Mouse (Mus musculus) gastrocnemius, adult 18-20 months (tissue): Measurements from ENCODE around the gene Rabif. TPM values are rescaled to one million over a fixed set of nuclear protein-coding genes. Genes with fewer than 3 reads are reported as not detected.
"Not testable (repeated sequence)": the region's sequence is repeated elsewhere in the genome, so short reads cannot be mapped to it uniquely, and the experiment has no call there.

Experiments
- DNase-seq: peaks from one replicate; pipeline ENCODE4 v3.0.0; 2021; ENCODE audit warnings: low spot score
- total RNA-seq, 2 experiments: library from RNA; stranded (reverse); gene quantifications; 2 replicates each; pipeline ENCODE4 v1.2.3; 2021

Gene Rabif
- total RNA-seq, 2 experiments from 2014 or later: 5.5 to 6.3 TPM

DNA sequence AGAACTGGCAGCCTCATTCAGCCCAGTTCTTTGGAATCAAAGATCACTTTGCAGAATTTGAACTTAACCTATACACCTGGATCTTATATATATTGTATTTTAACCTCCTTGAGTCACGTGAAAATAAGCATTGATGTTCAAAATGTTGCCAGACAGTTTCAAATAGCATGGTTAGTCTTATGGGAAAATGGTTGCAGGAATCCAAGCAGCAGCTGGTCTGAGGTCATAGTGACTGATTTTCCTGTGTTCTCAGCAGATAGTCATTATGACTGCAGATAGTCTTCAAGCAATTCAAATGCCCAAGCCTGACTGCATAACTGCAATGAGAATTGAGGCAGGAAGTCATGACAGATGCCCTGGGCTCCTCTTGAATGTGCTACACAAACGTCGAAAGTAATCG, 17.7 kb downstream of the Rabif start:
- no peak for DNase-seq

DNA sequence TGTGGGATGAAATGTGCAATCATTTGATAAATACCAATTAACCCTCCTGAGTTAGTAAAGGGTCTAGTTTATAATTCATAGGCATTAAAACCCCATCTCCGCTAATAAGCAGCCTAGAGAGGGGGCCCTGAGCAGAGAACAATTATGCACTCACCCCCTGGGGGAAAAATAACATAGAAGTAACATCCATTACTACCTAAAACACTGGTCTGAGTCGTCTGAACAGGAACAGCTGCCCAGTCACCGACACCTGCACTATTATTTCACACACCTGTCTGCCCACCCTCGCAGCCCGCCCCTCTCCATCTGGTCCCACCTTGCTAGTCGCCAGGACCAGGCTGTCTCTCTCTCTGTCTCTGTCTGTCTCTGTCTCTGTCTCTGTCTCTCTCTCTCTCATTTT, 18.1 kb downstream of the Rabif start:
- DNase-seq: no peak

DNA sequence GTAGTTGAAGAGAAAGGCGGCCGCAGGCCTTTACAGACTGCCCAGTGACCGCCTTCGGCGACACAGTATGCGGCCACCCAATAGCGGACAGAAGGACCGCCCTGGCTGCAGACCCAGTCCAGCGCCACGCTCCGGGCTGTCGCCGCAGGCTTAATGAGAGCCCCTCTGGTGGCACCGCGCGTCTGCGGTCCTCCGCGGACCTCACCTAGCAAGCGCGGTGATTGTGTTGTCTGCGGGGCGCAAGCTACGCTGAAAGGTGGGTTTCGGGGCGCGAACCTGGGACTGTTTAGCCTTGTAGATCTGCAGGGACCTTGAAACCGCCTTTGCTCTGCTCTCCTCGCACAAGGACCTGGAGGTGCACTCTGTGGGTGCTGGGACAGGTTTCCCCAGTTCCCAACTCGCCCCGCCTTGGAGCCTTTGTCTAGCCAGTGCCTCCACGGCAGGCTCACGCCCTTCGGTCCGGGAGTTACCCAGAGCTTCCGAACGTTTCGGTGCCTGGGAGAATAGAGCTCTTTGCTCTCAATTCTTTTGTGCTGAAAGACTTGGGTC, 18.9 kb downstream of the Rabif start:
- DNase-seq: peak; percentile 10

DNA sequence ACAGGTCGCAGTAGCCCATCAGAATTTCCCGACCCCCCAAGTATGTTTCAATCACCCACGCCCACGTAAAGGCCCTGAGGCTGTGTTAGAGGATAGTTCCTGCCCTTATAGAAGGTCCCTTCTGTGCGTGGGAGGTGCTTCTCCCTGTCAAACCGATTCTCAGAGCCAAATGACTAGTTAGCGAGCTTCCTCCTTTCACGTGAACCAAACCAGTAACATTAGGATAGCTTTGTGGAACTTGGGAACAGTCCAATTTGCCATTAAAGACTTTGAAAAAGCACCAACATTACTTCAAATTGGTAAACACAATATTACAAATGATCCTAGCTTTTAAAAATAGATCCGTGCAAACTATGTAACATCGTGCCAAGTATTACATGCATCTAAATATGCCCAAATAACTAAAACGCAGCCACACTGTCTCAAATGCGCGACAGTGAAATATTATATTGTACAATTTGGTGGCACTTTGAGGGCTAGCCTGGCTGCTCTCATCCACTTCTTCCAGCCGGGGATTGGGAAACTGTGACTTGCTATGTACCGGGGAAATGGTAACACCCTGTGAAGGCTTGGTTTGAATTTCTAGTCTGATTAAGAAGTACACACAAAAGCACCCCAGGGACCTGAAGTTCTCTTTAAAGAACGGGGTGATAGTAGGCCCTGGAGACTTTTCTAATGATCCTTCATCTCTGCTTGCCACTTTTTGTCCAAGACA, 19.6 kb downstream of the Rabif start:
- no peak for DNase-seq

DNA sequence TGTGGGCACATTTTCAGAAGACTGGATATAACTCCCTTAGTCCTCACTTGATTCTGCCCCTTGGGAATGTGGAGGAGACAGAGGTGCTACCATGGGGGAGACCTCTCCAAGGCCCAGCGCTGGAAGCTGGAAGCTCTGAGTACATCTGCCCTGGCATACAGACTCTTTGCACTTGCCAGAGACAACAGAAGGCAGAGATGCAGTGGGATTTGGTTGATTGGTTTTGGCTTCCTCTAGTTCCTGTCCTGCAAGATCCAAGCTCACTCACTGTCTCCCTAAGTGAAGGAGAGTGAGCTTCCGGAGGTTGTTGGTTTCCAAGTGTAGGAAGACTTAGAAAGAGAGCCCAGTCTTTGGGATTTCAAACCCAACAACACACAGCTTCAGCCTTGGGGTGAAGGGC, 21.4 kb downstream of the Rabif start:
- DNase-seq: no peak

DNA sequence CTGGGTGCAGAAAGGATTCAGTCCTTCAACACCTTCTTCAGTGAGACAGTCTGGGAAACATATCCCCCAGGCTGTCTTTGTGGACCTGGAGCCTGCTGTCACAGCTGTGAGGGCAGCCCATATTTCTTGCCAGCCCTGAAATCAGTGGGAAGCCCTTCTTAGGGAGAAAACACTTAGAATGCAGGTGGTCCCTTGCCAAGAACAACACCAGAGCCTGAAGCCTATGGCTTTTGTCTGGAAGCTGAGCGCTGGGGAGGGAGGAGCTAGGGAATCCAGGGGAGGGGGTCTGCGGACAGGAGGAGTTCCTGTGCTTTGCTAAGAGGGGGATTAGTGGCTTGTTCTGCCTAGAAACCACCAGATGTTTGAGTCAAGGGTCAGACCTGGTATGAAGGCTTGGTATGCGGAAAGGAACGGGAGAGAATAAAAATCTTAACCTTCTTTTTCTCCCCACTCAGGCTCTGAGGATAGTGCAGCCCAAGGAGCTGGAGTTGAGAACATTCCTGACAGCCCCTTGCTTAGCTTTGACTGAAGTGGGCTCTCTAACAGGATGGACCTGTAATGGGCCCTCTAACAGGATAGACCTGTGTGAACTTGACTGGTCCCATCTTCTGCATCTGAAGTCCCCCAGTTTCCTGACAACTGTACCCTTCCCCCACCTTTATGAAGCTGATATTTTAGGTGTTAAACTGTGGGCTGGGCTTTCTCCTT, 22.2 kb downstream of the Rabif start:
- DNase-seq: no peak

DNA sequence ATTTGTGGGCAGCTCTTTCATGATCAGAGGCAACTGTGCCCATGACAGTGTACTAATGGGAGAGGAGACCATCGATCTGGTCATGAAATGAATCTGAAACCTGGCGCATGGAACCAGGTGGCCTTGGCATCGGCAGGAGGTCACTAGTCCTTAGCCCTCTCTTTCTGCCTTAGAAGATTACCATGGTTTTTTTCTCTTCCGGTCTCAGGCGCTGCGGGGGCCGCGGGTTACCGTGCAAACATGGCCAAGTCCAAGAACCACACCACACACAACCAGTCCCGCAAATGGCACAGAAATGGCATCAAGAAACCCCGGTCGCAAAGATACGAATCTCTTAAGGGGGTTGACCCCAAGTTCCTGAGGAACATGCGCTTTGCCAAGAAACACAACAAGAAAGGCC, 23.4 kb downstream of the Rabif start:
- DNase-seq: not testable (repeated sequence)

DNA sequence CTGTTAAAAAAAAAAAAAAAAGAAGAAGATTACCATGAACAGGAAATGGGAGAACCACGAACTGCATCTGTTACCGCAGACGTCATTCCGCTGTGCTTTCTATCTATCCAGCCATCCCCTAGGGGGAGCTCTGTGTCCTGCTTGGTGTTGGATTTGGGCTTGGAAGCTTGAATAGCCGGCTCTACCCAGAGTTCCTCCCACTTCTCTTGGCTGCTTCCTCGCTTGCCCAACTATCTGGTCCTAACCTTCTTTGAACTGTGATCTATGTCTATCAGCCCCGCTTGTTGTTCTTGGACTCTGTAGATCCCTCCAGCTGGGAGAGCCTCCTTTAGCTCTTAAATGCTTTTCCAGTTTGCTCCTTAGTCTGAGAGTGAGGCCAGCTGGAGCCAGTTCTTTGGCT, 24.2 kb downstream of the Rabif start:
- DNase-seq: peak; percentile 91

DNA sequence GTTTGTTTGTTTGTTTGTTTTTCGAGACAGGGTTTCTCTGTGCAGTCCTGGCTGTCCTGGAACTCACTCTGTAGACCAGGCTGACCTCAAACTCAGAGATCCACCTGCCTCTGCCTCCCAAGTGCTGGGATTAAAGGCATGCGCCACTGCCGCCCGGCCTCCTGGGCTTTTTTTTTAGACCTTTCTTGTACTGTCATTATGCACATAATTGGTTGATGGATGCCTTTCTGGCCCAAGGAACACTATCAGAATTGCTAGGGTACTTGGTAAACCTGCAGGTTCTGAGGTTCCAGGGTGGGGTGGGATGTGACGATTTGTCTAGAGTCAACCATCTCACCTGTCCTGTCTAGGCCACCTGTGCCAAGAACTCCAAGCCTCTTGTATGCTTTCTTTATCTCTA, 24.8 kb downstream of the Rabif start:
- DNase-seq: not testable (repeated sequence)

DNA sequence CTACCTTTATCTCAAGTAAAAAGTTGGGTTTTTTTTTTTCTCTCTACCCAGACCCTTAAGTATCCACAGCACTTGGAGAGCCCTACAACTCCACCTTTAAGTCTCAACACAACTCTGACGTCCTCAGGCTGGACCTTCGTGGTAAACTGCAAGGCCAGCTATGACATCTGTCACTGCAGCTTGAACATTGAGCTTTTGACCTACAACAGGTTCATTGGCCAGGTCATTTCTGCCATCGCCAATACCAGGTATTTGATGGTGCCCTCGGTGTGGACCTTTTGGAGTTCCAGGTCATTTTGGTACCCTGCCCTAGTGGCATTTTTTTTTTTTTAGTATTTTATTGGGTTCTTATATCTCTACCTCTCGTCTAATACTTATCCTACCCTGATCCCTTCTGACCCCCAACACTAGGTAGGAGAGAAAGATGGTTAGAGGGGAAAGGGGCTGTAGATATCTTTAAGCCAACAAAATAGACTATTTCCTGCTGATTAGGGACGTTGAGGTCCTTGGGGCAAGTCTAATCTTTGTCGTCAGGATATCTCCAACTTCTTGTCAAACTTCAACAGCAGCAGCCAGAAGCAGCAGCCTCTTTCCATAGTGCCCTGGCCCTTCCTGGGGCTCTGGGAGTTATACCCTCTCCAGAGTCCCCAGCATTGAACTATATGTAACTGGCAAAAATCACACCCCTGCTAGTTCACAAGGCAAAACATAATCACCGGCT, 25.7 kb downstream of the Rabif start:
- no peak for DNase-seq

DNA sequence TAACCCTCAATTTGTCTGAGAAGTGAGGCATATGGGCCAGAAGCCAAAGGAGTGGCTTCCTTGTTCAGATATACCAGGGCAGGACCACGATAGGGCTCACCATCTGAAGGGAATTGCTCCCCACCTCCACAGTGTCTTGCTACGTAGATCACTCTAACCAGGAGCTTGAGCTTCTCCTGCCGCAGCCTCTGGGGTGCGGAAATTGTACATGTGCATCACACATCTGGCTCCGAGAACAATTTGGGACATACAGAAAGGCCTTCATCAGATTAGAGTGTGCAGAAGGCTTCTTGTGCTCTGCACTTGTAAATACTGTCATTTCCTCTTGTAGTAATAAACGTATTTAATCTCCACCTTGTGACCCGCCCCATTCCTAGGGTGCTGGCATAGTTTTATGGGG, 26.7 kb downstream of the Rabif start:
- no peak for DNase-seq

DNA sequence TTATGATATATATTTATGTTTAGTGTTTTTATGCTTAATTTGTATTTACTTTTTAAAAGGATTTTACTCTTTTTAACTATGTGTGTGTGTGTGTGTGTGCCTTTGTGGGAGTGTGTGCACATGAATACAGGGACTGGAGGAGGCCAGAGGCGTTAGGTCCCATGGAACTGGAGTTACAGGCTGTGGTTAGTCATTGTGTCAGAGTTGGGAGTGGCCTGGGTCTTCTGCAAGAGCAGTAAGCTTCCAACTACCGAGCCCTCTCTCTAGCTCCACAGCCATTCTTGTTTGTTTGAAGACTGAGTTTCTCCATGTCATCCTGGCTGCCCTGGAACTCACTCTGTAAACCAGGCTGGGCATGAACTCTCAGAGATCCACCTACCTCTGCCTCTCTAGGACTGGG, 27.9 kb downstream of the Rabif start:
- DNase-seq: no peak

DNA sequence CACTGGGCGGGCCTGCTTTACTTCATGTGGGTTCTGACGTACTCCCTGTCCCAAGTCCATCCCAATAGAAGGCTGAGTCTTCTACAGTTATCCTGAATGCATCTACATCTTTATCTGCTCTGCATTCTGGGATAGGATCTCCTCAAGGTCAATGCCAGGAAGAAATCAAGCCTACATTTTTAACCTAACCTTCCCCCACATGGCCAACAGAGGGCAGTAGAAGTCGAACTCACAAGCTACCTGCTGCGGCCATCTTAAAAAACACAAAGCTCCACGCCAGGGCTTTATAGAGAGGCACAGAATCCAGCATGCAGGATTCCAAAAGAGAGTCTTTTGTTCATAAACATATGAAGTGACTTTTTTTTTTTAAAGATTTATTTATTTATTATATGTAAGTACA, 30.0 kb downstream of the Rabif start:
- no peak for DNase-seq

DNA sequence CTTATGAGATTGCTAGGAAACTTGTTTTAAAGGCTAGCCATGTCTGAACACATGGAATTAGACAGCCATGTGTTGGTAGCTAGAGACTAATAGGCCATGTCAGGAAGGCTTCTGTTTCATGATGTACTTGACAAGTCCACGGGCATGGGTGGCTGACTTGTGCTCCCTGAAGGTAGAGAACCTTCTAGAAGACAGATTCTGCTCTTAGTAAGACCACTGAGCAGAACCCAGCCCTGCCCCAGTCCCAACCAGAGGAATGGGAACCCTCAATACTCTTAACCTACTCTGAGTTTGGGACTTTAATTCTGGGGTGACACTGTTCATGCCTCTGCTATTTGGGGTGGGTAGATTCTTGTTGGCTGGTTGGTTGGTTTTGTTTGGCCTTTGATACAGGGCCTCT, 30.6 kb downstream of the Rabif start:
- DNase-seq: no peak

DNA sequence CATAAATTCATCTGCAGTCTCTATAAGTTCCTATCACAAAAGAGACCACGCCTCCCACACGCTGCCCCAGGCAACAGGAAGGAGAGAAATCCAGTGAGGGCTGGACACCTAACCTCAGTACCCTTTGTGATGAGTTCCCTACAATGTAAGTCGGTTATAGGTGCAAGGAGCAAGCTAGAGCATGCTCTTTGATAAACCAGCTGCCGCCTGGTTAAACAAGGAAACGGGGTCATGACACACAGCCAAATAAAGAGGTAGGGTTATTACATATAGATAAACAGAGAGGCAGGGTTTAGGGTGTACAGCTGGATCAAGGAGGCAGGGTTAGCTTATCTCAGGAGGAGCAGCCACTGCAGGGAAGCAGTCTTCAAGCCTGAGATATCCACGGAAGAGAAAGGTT, 32.3 kb downstream of the Rabif start:
- no peak for DNase-seq

DNA sequence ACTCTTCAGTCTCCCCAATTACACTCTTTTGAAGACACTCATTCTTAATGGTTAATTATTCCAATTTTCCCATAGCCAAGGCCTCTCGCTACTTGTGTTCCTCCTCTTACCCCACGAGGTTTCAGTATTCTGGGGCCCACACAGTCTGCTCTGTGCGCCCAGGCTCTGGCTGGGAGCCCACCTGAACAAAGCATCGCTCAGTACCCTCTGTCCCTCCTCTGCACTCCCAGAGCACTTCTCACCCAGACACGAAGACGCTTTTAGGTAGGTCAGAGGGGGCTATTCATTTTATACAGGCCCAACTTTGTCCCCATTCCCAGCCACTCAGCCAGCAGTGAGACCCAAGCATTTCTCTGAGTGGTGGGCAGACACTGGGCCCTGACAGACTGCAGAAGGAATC, 36.2 kb downstream of the Rabif start:
- DNase-seq: no peak

DNA sequence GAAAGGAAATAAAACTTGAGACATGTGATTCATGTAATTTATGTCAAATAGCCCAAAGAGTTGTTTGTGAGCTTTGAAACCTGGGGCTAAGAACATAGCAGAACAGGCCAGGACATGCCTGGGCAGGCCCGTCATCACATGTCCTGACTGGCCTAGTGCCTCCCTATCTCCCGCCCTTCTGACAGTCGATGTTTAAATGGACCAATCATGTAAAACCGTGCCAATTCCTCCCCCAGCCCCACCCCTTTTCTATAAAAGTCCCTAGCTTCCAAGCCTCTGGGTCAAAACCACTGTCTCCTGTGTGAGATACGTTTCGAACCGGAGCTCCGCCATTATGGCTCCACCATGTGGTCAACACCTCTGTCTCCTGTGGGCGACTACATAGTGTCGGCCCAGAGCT, 39.3 kb downstream of the Rabif start:
- not testable (repeated sequence) for DNase-seq

DNA sequence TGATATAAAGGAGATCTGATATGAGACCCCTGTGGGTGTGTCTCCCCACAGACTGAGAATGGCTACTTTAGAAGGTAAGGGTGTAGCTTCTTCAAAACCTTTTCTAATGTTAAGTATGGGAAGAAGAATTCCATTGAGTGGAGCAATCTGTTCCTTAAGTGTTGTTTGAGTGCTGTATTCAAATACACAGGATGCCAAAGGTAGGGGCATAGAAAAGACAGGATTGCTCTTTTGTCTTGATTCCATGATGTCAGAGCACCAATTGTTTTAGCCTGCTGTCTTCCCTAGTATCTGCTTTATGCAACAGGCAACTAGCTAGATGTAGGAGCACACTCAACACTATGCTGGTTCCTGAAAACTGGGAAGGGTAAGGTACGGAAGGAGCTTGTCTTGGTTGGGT, 40.6 kb downstream of the Rabif start:
- no peak for DNase-seq

DNA sequence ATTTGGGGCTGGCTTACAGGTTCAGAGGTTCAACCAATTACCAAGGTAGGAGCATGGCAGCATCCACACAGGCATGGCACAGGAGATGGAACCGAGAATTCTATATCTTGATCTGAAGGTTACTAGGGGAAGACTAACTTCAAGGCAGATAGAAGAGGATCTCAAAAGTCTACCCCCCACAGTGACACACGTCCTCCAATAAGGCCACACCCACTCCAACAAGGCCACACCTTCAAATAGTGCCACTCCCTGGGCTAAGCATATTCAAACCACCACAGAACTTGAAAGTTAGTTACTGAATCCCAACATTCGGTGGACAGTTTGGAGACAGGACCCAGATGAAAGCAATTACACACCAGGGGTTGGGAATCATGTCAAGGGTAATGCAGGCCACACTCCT, 41.1 kb downstream of the Rabif start:
- no peak for DNase-seq

DNA sequence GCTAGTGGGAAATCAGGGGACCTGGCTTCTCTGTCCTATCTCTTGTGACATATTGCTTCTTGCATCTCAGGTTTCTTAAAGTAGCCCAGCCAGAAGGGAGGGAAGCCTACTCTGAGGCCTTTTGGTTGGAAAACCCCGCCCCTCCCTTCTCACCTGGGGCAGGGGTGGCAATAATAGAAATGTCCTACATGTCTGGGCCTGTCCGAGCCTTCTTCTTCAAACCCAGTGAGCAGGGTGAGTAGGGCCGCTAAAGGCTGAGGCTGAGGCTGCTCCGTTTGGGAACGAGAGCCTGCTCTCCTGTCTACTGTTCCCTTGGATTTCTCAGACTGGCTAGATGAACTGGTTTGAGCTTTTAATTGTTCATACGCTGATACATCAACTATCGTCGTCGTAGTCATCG, 46.2 kb downstream of the Rabif start:
- DNase-seq: no peak

DNA sequence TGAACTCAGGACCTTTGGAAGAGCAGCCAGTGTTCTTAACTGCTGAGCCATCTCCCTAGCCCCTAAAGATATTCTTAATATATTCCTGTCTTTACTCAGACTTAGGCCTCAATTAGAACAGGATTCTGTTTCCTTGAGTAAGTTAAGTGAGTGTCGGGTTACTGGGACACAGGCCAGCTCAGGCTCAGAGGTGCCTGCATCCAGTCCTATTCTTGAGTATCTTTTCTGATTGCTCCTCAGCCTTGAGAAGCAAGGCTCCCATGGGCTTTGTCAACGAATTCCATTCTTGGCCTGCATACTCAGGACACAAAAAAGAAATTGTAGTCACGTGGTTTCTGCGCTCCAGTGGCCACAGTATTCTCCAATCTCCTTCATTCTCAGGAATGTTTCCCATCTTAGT, 53.8 kb downstream of the Rabif start:
- DNase-seq: peak; percentile 18

DNA sequence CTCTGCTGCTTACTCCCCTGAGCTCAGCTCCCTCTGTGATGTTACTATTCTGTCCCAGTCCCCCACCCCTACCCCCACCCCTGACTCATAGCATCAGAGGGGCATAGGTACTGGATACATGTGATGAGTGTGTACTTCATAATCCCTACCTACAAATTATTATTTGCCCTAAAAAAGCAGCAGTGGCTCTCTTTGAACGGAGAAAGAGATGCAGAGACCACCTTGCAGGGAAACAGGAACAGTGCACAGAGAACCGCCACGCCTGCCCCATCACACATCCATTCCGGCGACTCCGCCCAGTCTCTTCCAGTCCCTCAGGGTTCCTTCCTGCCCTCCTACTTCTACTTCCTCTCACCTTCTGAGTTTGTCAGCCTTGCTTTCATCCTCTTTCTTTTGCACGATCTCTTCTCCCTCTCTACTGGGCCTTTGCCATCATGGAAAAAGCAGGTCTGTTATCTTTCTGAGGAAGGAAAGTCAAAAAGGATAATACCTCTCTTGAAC, 55.2 kb downstream of the Rabif start, which contains the start of gene Mgat4e:
Gene Mgat4e, minus strand, starts transcription at position 51 of the 501 bp plus-strand sequence.
- no peak for DNase-seq
